Mouse (Mus musculus) adrenal gland, postnatal 0 days (tissue): ENCODE data around the gene Olfr23. TPM values are rescaled to one million over a fixed set of nuclear protein-coding genes. Genes with fewer than 3 reads are reported as not detected.

Experiments
- polyA plus RNA-seq: library from polyadenylated mRNA; unstranded; fragments of >200 nt; fragmentation: Nextera tagmentation; extraction: Ambion mirVana; gene quantifications from 2 replicates; pipeline ENCODE4 v1.2.1, GENCODE M21; 2015

Olfr23 gene
- polyA plus RNA-seq: not detected in 2 replicates

GRCm38 (mm10) chr11:73936377-73936776, at the start of gene Olfr23:
Gene Olfr23 (plus strand): TSS chr11:73936677.

DNA sequence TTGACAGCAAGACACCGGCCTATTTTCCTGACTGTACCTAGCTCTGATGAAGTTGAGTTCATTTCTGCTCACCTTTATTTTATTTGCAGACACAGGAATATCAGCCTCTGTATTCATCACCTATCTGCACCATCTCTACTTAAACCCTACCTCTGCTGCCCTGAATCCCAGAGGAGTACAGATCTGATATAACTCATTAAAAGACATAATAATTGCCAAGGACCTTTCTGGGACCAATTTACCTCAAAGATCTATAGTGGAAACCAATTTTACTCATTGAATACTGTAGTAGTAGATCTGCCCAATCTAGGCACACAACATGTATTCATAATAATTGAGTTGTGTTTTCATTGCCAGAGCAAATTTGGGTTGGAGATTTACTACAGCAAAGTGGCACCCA, 45.8 kb upstream of the Olfr23 start, which contains the start of gene Olfr394:
Olfr394 (minus strand) TSS at position 101 of the 400 bp plus-strand sequence.

DNA sequence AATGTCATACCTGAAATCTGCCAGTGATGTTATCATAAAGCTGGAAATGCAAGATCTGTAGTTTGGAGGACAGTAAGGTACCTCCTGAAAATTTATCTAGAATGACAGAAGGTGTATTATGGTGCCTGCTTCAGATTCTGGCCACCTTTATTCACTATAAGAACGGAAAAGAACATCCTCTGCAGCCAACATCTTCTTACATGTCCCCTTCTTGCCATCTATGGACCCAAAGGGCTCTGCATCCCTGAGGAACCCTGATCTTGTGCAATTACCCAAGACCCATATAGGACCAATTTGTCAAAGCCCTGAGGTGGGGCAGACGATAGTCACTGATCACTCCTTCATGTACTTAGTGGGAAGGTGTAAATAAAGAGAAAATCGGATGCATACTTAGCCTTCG, 27.3 kb upstream of the Olfr23 start, which contains the start of gene Olfr395:
Olfr395 (minus strand) TSS at position 101 of the 400 bp plus-strand sequence.

DNA sequence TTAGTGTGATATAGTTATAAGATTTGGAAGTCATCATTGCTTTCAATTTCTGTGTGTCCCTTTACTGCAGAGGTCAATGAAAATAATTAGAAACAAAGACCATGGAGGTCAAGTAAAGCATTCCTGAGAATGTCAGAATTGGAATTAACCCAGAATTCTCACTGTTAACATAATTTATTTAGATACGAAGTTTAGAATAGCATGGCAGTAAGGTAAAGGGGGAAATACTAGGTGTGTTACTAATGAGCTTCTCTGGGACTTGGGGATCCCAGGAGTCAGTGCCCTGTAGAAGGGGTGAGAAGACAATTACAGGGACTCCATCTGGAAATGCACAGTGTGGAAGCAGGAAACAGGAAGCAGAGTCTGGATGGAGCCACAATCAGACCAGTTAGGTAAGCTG, 24.0 kb downstream of the Olfr23 start, which contains the start of gene Olfr397:
Olfr397 (plus strand) TSS at position 301 of the 400 bp plus-strand sequence.

DNA sequence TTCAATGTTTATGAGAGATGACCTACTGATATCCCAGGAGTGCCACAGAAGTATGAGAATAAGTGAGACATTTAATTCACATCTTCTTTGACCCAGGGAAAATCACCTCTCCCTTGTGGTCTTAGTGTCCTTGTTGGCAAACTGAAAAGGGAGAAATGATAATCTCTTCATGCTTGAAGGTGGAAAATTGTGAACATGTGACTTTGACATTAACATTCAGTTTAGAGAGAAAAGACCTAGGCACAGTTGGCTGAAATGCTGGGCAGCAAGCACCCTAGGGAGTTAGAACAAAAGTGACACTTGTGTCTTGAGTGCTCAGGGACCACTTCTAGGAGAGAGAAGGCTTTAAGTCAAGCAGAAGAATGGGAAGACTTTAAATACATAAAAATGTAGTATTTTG, 53.8 kb downstream of the Olfr23 start, which contains the start of gene Olfr398:
Olfr398 (minus strand) TSS at position 101 of the 400 bp plus-strand sequence.

Other genes with a start within 250 kb of the Olfr23 start
- not detected in 2 replicates for gene Zfp735, start 247.9 kb upstream of the Olfr23 start, polyA plus RNA-seq
- gene Olfr389, start 156.0 kb upstream of the Olfr23 start, polyA plus RNA-seq: not detected in 2 replicates
- gene Olfr390, start 153.7 kb upstream of the Olfr23 start, polyA plus RNA-seq: not detected in 2 replicates
- gene Olfr391-ps, start 133.6 kb upstream of the Olfr23 start, polyA plus RNA-seq: not detected in 2 replicates
- not detected in 2 replicates for gene Olfr392, start 119.6 kb upstream of the Olfr23 start, polyA plus RNA-seq
- gene Olfr393, start 85.2 kb upstream of the Olfr23 start, polyA plus RNA-seq: not detected in 2 replicates
- gene Olfr394, start 45.9 kb upstream of the Olfr23 start, polyA plus RNA-seq: not detected in 2 replicates
- gene Olfr395, start 27.4 kb upstream of the Olfr23 start, polyA plus RNA-seq: not detected in 2 replicates
- not detected in 2 replicates for gene Olfr397, start 24.1 kb downstream of the Olfr23 start, polyA plus RNA-seq
- not detected in 2 replicates for gene Olfr398, start 53.7 kb downstream of the Olfr23 start, polyA plus RNA-seq
- not detected in 2 replicates for gene Olfr139, start 119.9 kb downstream of the Olfr23 start, polyA plus RNA-seq
- not detected in 2 replicates for gene Olfr399, start 119.9 kb downstream of the Olfr23 start, polyA plus RNA-seq
- gene Zfp616, start 133.3 kb downstream of the Olfr23 start, polyA plus RNA-seq: not detected in 2 replicates
- not detected in 2 replicates for gene Olfr401, start 177.0 kb downstream of the Olfr23 start, polyA plus RNA-seq
- not detected in 2 replicates for gene Olfr402, start 216.9 kb downstream of the Olfr23 start, polyA plus RNA-seq
- gene Olfr403, start 249.6 kb downstream of the Olfr23 start, polyA plus RNA-seq: not detected in 2 replicates